Mouse (Mus musculus) lung, adult 2 months (tissue): Measurements from ENCODE around the gene Pth2.

Experiments
- CTCF ChIP-seq: fragments of 200-500 bp; IDR thresholded peaks from 2 replicates; pipeline ENCODE4 v1.5.1; 2011; ENCODE audit warnings: mild to moderate bottlenecking, low read length, control low read depth; ENCODE audit not compliant: insufficient read depth
- POLR2A ChIP-seq: fragments of 200-500 bp; IDR thresholded peaks from 2 replicates; pipeline ENCODE4 v1.6.1; 2011; ENCODE audit warnings: low read depth, mild to moderate bottlenecking, control low read depth, low read length, borderline replicate concordance; ENCODE audit errors: extremely low read depth

- TF ChIP-seq POLR2A (no peak), CTCF (no peak)
These were observed 18.2 kb downstream of the Pth2 start for GRCm38 (mm10) chr7:45198961-45199360.
